13 mouse cellular contexts compared by ENCODE assay signal in genomic region chr2:158316371-158316770, GRCm38 (mm10). TPM values are rescaled to one million over a fixed set of nuclear protein-coding genes. Genes with fewer than 3 reads are reported as not detected.
DNase-seq lines count a peak whose midpoint lies in the region; TF ChIP-seq lines count a peak whose summit lies in the region.
"Had no signal": no experiment of that assay in that cellular context is flagged by ENCODE, and none has a peak within 500 bp of the region (broad histone marks: within the 10 kb centered on the region; RNA-seq: fewer than 3 reads in every experiment).

No protein-coding gene starts in this region.

- no peaks in the 10 kb centered on the region for H3K36me3 ChIP-seq in heart, adult 2 months (ENCODE audit: control insufficient read depth, insufficient read depth, low read length)

- H3K27me3 ChIP-seq in heart, adult 2 months (ENCODE audit: control insufficient read depth, insufficient read depth, low read length) = no peaks in the 10 kb centered on the region

- H3K4me3 ChIP-seq in heart, adult 2 months = no peak overlapping the region
- H3K4me3 ChIP-seq: myocyte had no signal

- H3K4me1 ChIP-seq in heart, adult 2 months (ENCODE audit: control insufficient read depth, insufficient read depth, low read length) = no peaks in the 10 kb centered on the region

- H3K79me2 ChIP-seq in heart, adult 2 months (replicated peaks; ENCODE audit: control insufficient read depth, insufficient read depth, low read length) = no peaks in the 10 kb centered on the region

- TF ChIP-seq EP300 in heart, adult 2 months (IDR thresholded peaks at IDR 0.05; ENCODE audit: insufficient read depth, low read depth, low read length) = no peak

- peak; percentile 49 for TF ChIP-seq CTCF in heart, adult 2 months (IDR thresholded peaks at IDR 0.05)

- intact Hi-C loops in heart, adult 2 months (cut with DNase I) = no loop called here
- intact Hi-C loops in heart, postnatal 25 days (cut with DNase I) = no loop called here
- intact Hi-C loops in left cerebral cortex, postnatal 4 days (cut with DNase I) = no loop called here

- 65% methylated on average over 8 of the region's 8 CpGs for WGBS in heart, adult 2 months

- no peak overlapping the region for H3K27ac ChIP-seq in heart, adult 2 months

- no peak for TF ChIP-seq POLR2A in heart, adult 2 months (IDR thresholded peaks at IDR 0.05; ENCODE audit: insufficient read depth, low read depth, low read length)

- no peak overlapping the region for H3K9ac ChIP-seq in heart, adult 2 months (ENCODE audit: low read depth, low read length)

- no peak for DNase-seq in heart, adult 2 months
- DNase-seq in heart, postnatal 25 days (ENCODE audit: low spot score) = no peak
- peak; percentile 27 for DNase-seq in thymus, postnatal 25 days
- DNase-seq in thymus, postnatal 10 days (ENCODE audit: low spot score in 2 of 2) = no peak
- peak; percentile 16 for DNase-seq in kidney, adult 9 months
- DNase-seq in thymus, postnatal 4 days = peak; percentile 57
- DNase-seq in left cerebral cortex, postnatal 4 days = no peak
- DNase-seq in ovary, adult 18-20 months (ENCODE audit: low spot score) = no peak
- DNase-seq: adrenal gland, adult 8-10 months had no signal

RNA-seq across cellular contexts. Expression of gene Lbp, which starts 10.1 kb away (rescaled TPM):
- total RNA-seq in heart, adult 2 months (2021) = 1 to 10 TPM; 5.0 to 6.4 TPM
- 22.4 and 27.1 TPM in 2 replicates for polyA plus RNA-seq in heart, adult 2 months (2012; rRNA removed)
- total RNA-seq in heart, postnatal 25 days (2021) = 1 to 10 TPM; 5.4 to 6.4 TPM
- 1 to 10 TPM; 1.4 to 2.0 TPM for total RNA-seq in left cerebral cortex, postnatal 4 days (2021)

RNA-seq across cellular contexts. Expression of gene Bpi, which starts 58.5 kb away (rescaled TPM):
- total RNA-seq in heart, adult 2 months (2021) = under 1 TPM in 1 of 2 experiments, not detected in 1; 0.13 TPM
- polyA plus RNA-seq in heart, adult 2 months (2012; rRNA removed) = not detected in 2 replicates
- not detected for total RNA-seq in heart, postnatal 25 days (2021)
- not detected for total RNA-seq in left cerebral cortex, postnatal 4 days (2021)
- total RNA-seq: adrenal gland, adult 8-10 months; left cerebral cortex, postnatal 36 days had no signal
- polyA plus RNA-seq: heart, embryonic 16.5 days; myocyte; stomach, embryonic 16.5 days had no signal

RNA-seq across cellular contexts. Expression of gene Snhg11, which starts 59.1 kb away (rescaled TPM):
- total RNA-seq in heart, adult 2 months (2021) = under 1 TPM in 1 of 2 experiments, not detected in 1; 0.05 TPM
- 0.55 and 1.1 TPM in 2 replicates for polyA plus RNA-seq in heart, adult 2 months (2012; rRNA removed)
- under 1 TPM in 1 of 2 experiments, not detected in 1; 0.31 TPM for total RNA-seq in heart, postnatal 25 days (2021)
- 100 to 1,000 TPM; 275 to 360 TPM for total RNA-seq in left cerebral cortex, postnatal 4 days (2021)
- polyA plus RNA-seq: myocyte had no signal

Comparison
In these comparisons a context has a peak if more than half of its experiments do, and no peak if none do; other contexts are left out.
1. DNase-seq: peak in thymus, postnatal 25 days (single experiment), kidney, adult 9 months (single experiment) and thymus, postnatal 4 days (single experiment); none in heart, adult 2 months (0 of 2), heart, postnatal 25 days (single experiment), thymus, postnatal 10 days (0 of 2), left cerebral cortex, postnatal 4 days (single experiment) and ovary, adult 18-20 months (single experiment).
2. RNA of gene Snhg11, which starts 59.1 kb away (total RNA-seq): 275 to 360 TPM in left cerebral cortex, postnatal 4 days; 0.31 TPM in heart, postnatal 25 days and 0.05 TPM in heart, adult 2 months; every median in the first group is over 100 times any median in the second.